Mouse (Mus musculus) common myeloid progenitor, adult 5-6 weeks (primary cell): ENCODE results near the gene Slc26a10. TPM values are rescaled to one million over a fixed set of nuclear protein-coding genes. Genes with fewer than 3 reads are reported as not detected.
A peak's percentile ranks its signal among the peaks of the same experiment; 100 is the strongest.

Experiments
- ATAC-seq: replicated peaks from 2 replicates; pipeline ENCODE4 v1.8.0; 2016; ENCODE audit warnings: low read depth, mild to moderate bottlenecking, moderate TSS enrichment, inconsistent platforms; ENCODE audit not compliant: poor library complexity, severe bottlenecking
- total RNA-seq: library from RNA; stranded (forward); fragments of 200-1000, 187-1606 nt; gene quantifications from 2 replicates; pipeline ENCODE4 v1.2.3, GENCODE M21; 2017

The Slc26a10 gene
- 0.78 and 1.0 TPM in 2 replicates for total RNA-seq

DNA sequence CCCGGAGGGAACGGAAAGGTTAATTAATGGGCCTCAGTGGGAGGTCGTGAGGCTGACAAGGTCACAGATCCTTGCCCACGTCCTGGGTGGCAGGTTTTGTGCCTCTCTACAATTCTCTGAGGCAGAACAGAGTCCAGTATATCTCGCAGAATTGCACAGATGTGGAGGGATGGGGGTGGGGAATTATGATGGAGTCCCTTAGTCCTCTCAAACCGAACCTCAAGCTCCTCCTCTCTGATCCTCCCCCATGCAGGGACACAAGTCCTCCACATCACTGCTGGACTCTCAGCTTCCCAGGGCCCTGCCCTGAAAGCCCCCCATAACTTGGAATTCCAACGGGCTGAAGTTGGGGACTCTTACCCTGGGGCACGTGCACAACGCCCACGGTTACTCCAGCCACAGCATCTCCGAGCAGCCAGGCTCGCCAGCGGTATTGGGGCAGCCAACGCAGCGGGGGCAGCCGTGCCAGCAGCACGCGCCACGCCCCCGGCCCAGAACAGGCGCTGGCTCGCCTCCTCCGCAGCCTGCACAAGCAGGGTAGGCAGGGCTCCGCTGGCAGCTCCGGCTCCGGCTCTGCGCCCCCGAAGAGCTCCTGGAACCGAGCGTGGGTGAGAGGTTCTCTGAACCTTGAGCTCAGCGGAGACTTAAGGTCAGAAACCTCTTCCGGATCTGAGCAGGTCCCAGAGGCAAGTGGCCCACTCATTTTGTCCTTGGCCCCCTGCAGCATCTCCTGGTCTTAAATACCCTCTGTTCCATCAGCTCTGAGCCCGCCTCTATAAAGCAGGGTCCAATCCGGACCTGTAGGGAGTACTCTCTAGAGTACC is at the start of gene Slc26a10:
TSS of gene Slc26a10 (minus strand) at position 775 of the 824 bp plus-strand sequence.
- ATAC-seq = no peak

DNA sequence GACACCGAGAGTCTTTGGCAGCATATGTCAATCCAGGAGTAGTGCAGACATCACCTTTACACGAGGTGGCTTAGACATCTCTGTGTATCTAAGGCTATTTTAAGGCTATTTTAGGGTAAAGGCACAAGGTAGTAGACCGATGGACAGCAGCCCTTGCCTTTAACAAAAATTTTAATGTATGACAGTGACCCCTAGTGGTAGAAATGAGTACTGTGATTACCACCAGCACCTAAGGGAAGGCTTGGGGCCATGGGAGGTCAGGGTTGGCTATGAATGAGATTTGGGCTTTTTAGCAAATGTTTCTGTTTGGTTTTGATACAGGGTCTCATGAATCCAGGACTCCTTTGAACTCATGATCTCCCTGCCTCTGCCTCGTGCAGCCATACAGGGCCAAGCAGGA is 48.5 kb upstream of the Slc26a10 start:
- ATAC-seq = peak; percentile 36; the same call in 1 of the 2 replicates

DNA sequence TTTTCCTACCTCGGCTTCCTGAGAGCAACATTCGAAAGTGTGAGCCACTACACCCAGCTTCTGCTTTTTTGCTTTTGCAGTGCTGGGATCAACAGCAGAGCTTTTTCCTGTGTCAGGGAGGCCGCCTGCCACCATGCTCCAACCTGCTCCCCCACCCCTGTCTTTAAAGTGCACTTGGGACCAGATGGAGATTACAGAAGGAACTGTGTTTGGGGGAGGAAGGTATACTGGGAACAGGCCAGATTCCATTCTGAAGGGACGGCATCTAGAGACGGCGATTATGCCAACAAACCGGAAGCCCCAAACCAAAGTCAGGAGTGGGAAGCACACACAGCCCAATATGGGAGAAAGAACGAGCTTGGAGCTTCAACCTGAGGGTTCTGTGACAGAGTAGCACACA is 46.7 kb upstream of the Slc26a10 start:
- peak; percentile 31 for ATAC-seq

DNA sequence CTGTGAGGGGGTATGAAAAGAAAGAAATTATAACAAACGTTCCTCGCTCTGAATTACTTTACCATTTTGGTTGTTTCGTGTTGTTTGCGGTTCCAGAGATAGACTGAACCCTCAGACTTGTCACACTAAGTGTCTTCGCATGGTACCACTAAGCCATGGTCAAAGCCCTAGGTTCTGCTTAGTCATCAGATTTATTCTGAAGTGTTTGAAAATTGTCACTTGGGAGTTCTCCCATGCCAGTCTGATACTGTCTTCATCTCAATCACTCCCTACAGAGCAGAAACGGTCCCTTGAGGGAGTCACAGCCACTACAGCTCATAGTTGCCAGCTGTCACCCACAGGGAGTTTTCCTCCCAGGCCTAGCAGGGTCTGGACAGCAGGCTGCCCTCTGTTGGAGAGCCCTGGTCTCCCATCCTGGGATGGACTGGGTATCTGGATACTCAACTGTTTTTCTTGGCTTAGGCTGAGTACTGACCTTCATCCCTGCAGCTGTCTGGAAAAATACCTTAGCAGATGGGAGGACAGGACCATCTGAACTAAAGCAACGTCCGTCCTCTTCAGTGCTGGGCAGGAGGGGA is 46.0 kb upstream of the Slc26a10 start:
- no peak for ATAC-seq

DNA sequence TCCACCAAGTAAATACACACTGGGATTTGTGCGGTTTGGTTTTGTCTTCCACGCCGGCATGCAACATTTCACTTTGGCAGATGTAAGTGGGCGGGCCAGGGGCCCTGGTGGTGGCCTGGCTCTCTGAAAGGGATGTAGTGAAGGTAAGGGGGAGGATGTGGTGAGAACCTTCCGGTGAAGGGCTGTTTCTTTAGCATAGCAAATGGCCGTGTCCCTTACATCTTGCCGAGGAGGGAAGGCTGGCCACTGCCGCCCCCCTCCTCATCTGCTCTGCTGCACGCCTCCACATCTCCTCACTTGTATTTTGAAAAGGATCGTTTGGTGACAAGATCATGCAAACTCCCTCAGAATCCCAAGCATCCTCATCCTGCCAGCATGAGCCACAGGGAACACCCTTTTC is 45.3 kb upstream of the Slc26a10 start:
- ATAC-seq = peak; percentile 61

DNA sequence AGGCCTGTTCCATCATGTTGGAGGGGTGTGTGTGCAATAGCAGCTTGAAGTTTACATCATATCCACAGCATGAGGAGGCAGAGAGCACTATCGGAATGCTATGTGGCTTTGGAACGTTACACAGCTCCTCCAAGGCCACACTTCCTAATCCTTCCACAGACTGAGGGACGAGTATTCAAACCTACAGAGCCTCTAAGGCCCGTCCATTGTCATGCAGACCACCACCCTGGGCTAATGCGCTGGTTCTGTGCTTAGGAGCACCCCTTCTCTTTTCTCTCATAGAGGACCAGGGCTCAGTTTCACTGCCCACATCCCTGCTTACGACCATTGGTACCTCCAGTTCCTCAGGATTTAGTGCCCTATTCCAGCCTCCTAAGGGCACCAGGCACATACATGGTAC is 44.8 kb upstream of the Slc26a10 start:
- no peak for ATAC-seq

DNA sequence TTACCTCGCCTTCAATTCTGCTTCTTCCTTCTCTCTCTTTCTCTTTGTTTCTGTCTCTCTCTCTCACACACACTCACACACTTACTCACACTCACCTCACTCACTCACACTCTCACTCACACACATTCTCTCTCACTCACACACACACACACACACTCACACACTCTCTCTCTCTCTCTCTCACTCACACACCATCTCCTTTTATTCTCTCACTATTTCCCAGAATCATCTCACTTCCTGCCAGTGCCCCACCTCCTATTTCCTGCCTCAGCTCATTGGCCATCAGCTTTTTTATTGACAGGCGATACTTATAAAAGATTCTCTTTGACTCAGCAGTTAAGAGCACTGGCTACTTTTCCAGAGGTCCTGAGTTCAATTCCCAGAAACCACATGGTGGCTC is 37.9 kb upstream of the Slc26a10 start:
- no peak for ATAC-seq

DNA sequence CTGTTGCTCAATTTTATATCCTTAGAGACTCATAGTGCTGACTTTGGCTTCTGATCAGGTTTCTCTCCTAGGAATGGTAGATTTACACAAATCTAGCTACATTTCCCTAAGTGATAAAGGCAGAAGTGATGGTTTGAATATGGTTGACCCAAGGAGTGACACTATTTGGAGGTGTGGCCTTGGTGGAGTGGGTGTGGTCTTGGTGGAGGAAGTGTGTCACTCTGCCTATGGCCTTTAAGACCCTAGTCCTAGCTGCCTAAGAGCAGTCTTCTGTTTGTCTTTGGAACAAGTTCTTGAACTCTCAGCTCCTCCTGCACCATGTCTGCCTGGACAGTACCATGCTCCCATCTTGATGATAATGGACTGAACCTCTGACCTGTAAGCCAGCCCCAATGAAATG is 36.7 kb upstream of the Slc26a10 start:
- no peak for ATAC-seq

DNA sequence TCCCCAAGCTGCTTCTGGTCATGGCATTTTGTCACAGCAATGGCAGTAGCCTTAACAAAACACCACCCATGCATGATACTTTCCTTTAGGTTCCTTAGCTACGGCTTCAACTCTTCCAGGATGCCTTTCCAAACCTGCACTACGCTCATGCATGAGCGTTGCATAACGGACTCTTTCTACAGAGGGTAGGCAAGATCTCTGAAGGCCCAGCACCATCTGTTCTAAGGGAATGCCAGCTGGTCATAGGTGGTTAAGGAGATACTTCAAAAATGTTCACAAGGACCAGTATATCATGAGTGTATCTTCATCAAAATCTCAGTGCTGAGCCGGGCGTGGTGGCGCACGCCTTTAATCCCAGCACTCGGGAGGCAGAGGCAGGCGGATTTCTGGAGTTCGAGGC is 36.0 kb upstream of the Slc26a10 start:
- ATAC-seq = no peak

DNA sequence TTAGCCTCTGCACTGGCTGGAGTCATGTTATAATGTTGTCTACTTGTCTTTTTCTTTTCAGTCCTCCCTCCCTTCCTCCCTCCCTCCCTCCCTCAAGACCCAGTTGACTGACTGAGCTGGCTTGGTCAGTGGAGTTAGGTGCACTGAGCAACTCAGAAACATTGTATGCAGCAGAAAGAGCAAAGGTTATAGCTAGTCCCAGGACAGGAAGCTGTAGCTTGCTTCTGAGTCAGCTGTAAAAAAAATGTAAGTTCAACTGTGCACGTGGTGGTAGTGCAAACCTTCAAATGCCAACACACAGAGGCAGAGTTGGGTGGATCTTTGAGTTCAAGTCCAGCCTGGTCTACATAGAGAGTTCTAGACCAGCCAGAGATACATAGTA is 34.0 kb upstream of the Slc26a10 start:
- no peak for ATAC-seq

DNA sequence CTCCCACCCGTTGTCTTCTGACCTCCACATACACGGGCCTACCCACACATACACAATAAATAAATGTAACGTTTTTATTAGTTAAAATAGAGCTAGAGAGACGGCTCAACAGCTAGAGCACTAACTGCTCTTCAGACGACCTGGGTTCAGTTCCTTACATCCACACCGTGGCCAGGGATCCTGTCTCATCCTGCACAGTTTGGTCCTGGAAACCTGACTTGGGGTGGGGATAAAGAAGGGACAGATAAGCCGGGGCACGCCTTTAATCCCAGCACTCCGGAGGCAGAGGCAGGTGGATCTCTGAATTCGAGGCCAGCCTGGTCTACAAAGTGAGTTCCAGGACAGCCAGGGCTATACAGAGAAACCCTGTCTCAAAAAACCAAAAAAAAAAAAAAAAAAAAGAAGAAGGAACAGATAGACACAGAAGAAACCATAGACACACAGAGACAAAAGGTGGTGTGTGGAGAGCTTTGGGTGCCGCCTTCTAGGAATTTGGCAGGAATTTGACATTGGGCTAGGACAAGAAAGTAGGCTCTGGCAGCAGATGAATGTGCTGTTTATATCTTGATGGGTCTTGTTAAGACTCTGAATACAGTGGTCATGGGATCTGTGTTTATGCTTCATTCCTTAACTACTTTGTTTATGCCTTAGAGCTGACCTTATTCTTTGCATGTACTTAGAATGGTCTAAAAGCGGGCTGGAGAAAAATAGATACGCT is 33.4 kb upstream of the Slc26a10 start:
- ATAC-seq = no peak

DNA sequence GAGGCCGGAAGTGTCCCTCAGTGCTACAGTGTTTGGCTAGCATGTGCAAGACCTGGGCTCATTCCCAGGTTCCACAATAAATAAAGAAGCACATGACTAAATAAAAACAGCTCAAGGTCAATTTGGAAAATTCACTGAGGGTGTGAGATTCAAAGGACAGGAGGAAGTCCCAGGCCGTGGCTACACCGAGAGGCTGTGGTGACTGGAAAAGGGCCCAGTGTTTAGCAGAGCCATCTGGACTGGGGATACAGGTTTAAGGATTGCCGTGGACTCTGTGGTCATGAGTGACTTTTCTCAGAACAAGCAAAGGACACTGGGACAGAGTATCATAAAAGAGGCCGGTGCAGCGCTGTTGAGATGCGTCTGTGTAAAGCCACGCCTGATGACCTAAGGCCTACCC is 32.8 kb upstream of the Slc26a10 start:
- ATAC-seq = no peak

DNA sequence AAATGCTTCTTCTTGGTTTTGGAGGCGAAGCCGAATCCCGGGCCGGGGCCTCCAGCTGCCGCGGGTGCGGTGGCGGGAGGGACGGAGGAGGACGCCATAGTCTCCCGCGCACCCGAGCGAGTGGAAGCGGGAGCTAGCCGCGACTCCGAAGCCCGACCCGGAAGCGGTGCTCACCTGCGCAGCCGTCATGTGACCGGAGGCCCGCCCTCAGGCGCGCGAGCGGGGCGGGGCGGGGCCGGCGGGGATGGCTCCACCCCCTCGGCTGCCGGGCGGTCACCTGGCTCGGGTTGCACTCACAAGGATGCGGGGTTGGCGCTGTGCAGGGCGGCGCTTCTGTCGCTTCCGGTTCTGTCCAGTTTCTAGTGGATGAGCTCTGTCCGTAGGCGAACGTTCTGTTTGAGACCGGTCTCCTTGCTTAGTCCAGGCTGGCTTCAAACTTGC is 31.0 kb upstream of the Slc26a10 start, which contains the start of gene Pip4k2c:
TSS of gene Pip4k2c (minus strand) at position 172 of the 441 bp plus-strand sequence.
- peak; percentile 87 for ATAC-seq

DNA sequence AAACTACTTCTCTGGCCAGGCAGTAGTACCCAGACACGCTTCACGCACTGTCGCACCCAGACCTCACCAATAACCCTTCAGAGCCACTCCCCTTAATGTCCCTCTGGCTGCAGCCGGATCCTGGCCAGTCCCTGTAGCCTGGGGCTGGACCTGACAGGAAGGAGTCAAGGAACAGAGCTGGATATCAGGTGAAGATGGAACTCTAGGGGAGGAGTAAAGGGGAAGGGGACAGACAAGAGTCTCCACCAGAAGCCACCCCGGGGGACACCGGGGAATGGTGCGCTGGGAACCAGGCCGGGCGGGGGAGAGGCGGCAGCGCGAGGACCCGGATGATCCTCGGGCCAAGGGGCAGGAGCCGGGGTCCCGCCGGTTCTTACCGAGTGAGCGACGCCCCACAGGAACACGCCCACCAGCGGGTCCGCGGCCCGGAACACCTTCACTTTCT is 30.5 kb upstream of the Slc26a10 start:
- peak; percentile 50 for ATAC-seq

DNA sequence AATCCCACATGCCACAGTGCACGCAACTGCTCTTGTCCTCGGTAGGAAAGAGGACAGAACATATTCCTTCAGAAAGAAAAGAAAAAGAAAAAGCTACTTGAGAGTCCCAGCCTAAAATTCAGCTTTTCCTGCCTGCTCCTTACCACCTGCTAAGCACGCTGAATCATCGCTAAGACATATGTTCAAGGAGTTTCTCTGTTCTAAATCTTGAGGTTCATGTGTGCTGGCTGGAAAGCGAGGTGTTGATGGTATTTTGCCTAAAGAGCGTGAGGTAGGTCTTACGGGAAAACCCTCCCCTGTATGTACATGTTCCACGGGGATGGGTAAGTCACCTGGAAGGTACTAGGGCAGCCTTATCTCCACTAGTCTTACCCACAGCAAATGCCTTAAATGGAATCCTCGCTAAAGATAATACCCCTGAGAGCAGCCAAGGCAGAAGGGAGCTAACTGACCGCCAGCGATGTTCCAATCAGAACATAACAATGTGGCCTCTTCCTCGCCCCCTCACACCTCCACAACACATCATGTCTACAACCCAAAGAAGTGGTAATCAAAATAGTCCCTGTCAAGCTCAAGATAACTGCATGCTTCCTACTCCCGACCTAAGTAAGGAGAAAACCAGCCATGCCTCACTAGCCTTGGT is 29.6 kb upstream of the Slc26a10 start:
- no peak for ATAC-seq

DNA sequence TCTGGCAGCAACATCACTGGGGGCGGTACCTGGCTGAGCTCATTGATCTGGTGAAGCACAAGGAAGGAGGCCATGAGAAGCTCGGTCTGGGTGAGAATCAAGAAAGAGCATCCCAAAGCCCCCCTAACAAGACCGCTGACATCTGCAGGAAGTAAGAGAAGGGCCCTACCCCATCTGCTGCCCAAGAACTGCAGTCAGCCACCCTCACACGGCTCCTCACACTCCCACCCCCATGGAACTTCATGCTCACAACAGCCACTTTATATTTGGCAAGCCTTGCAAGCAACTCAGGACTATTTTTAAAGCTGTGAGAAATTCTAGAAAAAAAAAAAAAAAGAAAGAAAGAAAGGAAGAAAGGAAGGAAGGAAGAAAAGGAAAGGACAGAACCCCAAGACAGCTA is 28.5 kb upstream of the Slc26a10 start:
- ATAC-seq = no peak

DNA sequence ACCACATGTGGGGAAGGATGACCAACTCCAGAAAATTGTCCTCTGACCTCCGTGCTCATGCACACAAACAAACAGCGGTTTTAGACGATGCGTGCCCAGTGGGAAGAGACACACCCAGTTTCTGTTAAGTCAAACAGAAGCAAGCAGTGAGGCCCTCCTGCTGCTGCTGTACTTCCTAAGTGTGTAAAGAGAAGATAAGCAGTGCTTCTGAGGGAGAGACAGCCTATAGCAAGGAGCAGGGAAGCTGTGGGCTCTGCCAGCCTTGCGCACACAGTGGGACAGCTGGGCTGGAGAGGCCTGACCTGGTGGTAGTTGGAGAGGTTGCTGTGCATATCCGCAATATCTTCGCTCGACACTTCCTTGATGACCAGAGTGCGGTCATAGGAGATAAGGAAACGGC is 24.9 kb upstream of the Slc26a10 start:
- peak; percentile 81 for ATAC-seq

DNA sequence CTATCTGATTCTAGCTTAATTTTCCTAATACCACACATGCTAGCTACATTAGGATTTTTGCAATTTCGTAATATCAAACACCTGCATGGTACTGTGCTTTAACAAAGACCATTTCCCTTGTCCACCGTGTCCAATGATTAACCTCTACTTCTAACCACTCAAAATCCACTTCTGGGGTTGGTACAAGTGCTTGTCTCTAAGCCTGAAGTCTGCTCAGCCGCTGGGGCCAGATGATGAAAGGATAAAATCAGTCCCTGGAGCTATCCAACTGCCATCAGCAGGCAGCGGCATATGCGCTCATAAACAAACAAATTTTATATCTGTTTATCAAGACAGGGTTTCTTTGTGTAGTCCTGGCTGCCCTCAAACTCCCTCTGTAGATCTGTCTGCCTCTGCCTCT is 24.1 kb upstream of the Slc26a10 start:
- ATAC-seq = no peak

DNA sequence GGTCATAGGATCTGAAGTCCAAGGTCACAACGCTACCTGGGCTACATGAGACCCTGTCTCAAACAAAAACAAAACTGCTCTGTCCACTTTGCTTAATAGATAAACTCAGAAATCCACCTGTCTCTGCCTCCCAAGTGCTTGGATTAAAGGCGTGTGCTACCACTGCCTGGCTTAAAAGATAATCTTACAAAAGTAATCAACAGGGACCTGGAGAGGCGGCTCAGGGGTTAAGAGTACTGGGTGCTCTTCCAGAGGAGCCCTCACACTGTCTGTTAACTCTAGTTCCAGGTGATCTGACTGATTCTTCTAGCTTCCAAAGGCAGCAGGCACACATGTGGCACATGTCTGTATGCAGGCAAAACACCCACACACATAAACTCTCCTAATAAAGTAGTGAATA is 22.7 kb upstream of the Slc26a10 start:
- no peak for ATAC-seq

DNA sequence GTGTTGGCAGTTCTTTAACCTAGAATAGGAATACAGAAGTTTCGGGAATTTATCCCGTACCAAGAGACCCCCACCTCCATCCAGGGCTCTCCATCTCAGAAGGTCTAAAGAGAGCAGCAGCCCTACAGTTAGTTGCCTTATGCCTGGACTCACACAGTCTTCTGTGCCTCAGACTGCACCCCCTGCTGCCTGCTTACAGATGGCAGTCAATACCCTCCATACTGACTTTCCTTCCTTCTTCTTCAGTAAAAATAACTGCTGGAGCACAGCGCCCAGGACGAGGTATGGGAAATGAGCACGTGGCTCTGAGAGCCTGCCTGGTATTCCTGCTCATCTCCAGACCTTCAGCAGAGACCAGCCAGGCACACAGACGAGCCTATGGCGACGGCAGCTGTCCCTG is 19.8 kb upstream of the Slc26a10 start:
- no peak for ATAC-seq

DNA sequence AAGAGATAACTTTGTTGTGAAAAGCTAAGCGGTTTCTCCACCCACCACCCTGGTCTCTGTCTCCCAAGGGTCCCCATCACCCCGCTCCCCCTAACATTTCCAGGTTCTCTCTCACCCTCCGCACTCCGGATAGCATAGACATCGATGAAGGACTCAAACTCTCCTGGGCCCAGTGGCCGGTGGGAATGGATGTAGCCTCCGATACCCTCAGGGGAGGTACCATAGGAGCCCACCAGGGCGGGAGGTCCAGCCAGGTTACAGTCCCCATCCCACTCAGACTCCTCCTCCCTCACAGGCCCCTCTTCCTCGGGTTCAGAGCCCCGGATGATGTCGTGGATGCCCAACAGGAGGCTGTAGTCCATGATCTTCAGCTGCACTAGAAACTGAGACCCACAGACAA is 19.0 kb upstream of the Slc26a10 start:
- no peak for ATAC-seq
